Mouse (Mus musculus) CH12.LX (cell line): ENCODE measurements around the gene Tbl3.

Experiments
- CTCF ChIP-seq, 2 experiments: IDR thresholded peaks in 1 of 2; conservative IDR thresholded peaks in 1 of 2; 2 replicates each; pipeline ENCODE4 v1.5.1; 2011 to 2012; ENCODE audit warnings: low read depth in 2 of 2, low read length in 2 of 2, improper control_type of control experiment in 1 of 2, inconsistent platforms in 1 of 2, mild to moderate bottlenecking in 1 of 2, moderate library complexity in 1 of 2
- EP300 ChIP-seq: IDR thresholded peaks from 2 replicates; pipeline ENCODE4 v1.6.1; 2011; ENCODE audit warnings: low read length, improper control_type of control experiment
- JUND ChIP-seq: conservative IDR thresholded peaks from 2 replicates; pipeline ENCODE4 v1.6.1; 2011; ENCODE audit warnings: low read depth, low read length, improper control_type of control experiment
- NELFE ChIP-seq: IDR thresholded peaks from 2 replicates; pipeline ENCODE4 v1.6.1; 2011; ENCODE audit warnings: low read depth, low read length, improper control_type of control experiment
- POLR2A ChIP-seq: IDR thresholded peaks from 2 replicates; pipeline ENCODE4 v1.6.1; 2011; ENCODE audit warnings: low read depth, mild to moderate bottlenecking, improper control_type of control experiment, low read length
- POLR2AphosphoS2 ChIP-seq: IDR thresholded peaks from 2 replicates; pipeline ENCODE4 v1.6.1; 2011; ENCODE audit warnings: low read depth, low read length, improper control_type of control experiment
- TBP ChIP-seq: conservative IDR thresholded peaks from 2 replicates; pipeline ENCODE4 v1.6.1; 2011; ENCODE audit warnings: low read depth, low read length, improper control_type of control experiment
- UBTF ChIP-seq: IDR thresholded peaks from 2 replicates; pipeline ENCODE4 v1.6.1; 2012; ENCODE audit warnings: low read depth, mild to moderate bottlenecking, inconsistent platforms, low read length, improper control_type of control experiment, moderate library complexity
- ZC3H11A ChIP-seq: IDR thresholded peaks from 2 replicates; pipeline ENCODE4 v1.6.1; 2012; ENCODE audit warnings: low read depth, mild to moderate bottlenecking, inconsistent platforms, low read length, improper control_type of control experiment

GRCm38 (mm10) chr17:24744381-24744780 is 36.9 kb upstream of the Tbl3 start:
- no peak for TF ChIP-seq EP300
- no peak for TF ChIP-seq UBTF
- no peak for TF ChIP-seq CTCF (conservative IDR thresholded peaks at IDR 0.05 in 1 of 2, IDR thresholded peaks at IDR 0.05 in 1 of 2; ENCODE audit: low read depth in 2 of 2, low read length in 2 of 2)
- no peak for TF ChIP-seq JUND
- no peak for TF ChIP-seq POLR2A
- TF ChIP-seq POLR2AphosphoS2, result no peak
- no peak for TF ChIP-seq NELFE
- TF ChIP-seq TBP, result no peak
- TF ChIP-seq ZC3H11A, result no peak
